Mouse (Mus musculus) thymus, adult 2 months (tissue): ENCODE data around the gene Rapgef5. TPM values are rescaled to one million over a fixed set of nuclear protein-coding genes. Genes with fewer than 3 reads are reported as not detected.

Experiments
- DNase-seq: peaks from one replicate; pipeline ENCODE4 v3.0.0; 2021
- H3K27ac ChIP-seq: fragments of 200-500 bp; 2 replicates; pipeline ENCODE4 v1.5.1; 2012; ENCODE audit warnings: low read length, control low read depth; ENCODE audit not compliant: control insufficient read depth, insufficient read depth
- H3K27me3 ChIP-seq: fragments of 200-500 bp; 2 replicates; pipeline ENCODE4 v1.6.1; 2012; ENCODE audit warnings: mild to moderate bottlenecking, low read length, moderate library complexity, mixed read lengths; ENCODE audit not compliant: control insufficient read depth, insufficient read depth
- H3K36me3 ChIP-seq: fragments of 200-500 bp; 2 replicates; pipeline ENCODE4 v1.6.1; 2012; ENCODE audit warnings: mild to moderate bottlenecking, low read length, moderate library complexity; ENCODE audit not compliant: control insufficient read depth, insufficient read depth
- H3K4me1 ChIP-seq: fragments of 200-500 bp; replicated peaks from 2 replicates; pipeline ENCODE4 v1.6.1; 2012; ENCODE audit warnings: low read length; ENCODE audit not compliant: control insufficient read depth, insufficient read depth
- H3K4me3 ChIP-seq: fragments of 200-500 bp; 2 replicates; pipeline ENCODE4 v1.5.1; 2012; ENCODE audit warnings: mild to moderate bottlenecking, low read length, control low read depth, moderate library complexity; ENCODE audit not compliant: control insufficient read depth, insufficient read depth
- CTCF ChIP-seq: fragments of 200-500 bp; IDR thresholded peaks from 2 replicates; pipeline ENCODE4 v1.5.1; 2012; ENCODE audit warnings: mild to moderate bottlenecking, control low read depth, low read length, moderate library complexity, borderline replicate concordance; ENCODE audit not compliant: control insufficient read depth, poor library complexity, insufficient read depth; ENCODE audit errors: extremely low read depth
- POLR2A ChIP-seq: fragments of 200-500 bp; IDR thresholded peaks from 2 replicates; pipeline ENCODE4 v1.6.1; 2012; ENCODE audit warnings: mild to moderate bottlenecking, low read length, control low read depth, moderate library complexity; ENCODE audit not compliant: control insufficient read depth, poor library complexity, insufficient read depth; ENCODE audit errors: extremely low read depth
- WGBS: fragments of 180-500 bp; shearing (Covaris S2); methylation state at CpG from one replicate; pipeline ENCODE4 v1.1.7; 2018; 5-methylcytosine and 5-hydroxymethylcytosine counted together
- polyA plus RNA-seq: library from polyadenylated mRNA; depleted of rRNA; stranded (reverse); fragments of >200 nt; gene quantifications from 2 replicates; pipeline ENCODE4 v1.2.3, GENCODE M21; 2012

Rapgef5 gene
- polyA plus RNA-seq, 1 experiment, result 5.6 TPM

GRCm38 (mm10) chr12:117805576-117805975 is 289.3 kb downstream of the Rapgef5 start:
- WGBS, result 92% methylated on average over 4 of the region's 4 CpGs
- H3K4me3 ChIP-seq, result no peak overlapping the region
- TF ChIP-seq CTCF, result no peak
- TF ChIP-seq POLR2A, result no peak

GRCm38 (mm10) chr12:117806007-117806451 is 289.8 kb downstream of the Rapgef5 start:
- Histone ChIP-seq H3K36me3 (no peaks in the 10 kb centered on the region), H3K27ac (no peak overlapping the region), H3K27me3 (no peaks in the 10 kb centered on the region), H3K4me3 (no peak overlapping the region), H3K4me1 (no peaks in the 10 kb centered on the region)
- 91% methylated on average over 12 of the region's 12 CpGs for WGBS
- no peak for DNase-seq
- no peak for TF ChIP-seq POLR2A
- TF ChIP-seq CTCF, result no peak

More at GRCm38 (mm10) chr12:117805576-117805975, 289.3 kb downstream of the Rapgef5 start:
- Histone ChIP-seq H3K36me3 (no peaks in the 10 kb centered on the region), H3K4me1 (no peaks in the 10 kb centered on the region), H3K27me3 (no peaks in the 10 kb centered on the region), H3K27ac (no peak overlapping the region)
- DNase-seq, result no peak

GRCm38 (mm10) chr12:117806470-117806869 is 290.2 kb downstream of the Rapgef5 start:
- Histone ChIP-seq H3K36me3 (no peaks in the 10 kb centered on the region), H3K4me1 (no peaks in the 10 kb centered on the region), H3K27me3 (no peaks in the 10 kb centered on the region), H3K4me3 (no peak overlapping the region), H3K27ac (no peak overlapping the region)
- TF ChIP-seq POLR2A, result no peak
- TF ChIP-seq CTCF, result no peak
- no peak for DNase-seq
- 96% methylated on average over 4 of the region's 4 CpGs for WGBS

- Histone ChIP-seq H3K27me3 (no peaks in the 10 kb centered on the region), H3K27ac (no peak overlapping the region), H3K4me3 (no peak overlapping the region), H3K4me1 (no peaks in the 10 kb centered on the region), H3K36me3 (no peaks in the 10 kb centered on the region)
- 47% methylated on average over 8 of the region's 12 CpGs for WGBS
- TF ChIP-seq POLR2A (no peak), CTCF (no peak)
- no peak for DNase-seq
Measured at GRCm38 (mm10) chr12:117807637-117808036, 291.4 kb downstream of the Rapgef5 start.

GRCm38 (mm10) chr12:117808355-117809326 is 292.4 kb downstream of the Rapgef5 start:
- no peaks in the 10 kb centered on the region for H3K27me3 ChIP-seq
- H3K27ac ChIP-seq, result no peak overlapping the region
- no peak overlapping the region for H3K4me3 ChIP-seq
- DNase-seq, result no peak
- 79% methylated on average over 17 of the region's 17 CpGs for WGBS
- H3K36me3 ChIP-seq, result no peaks in the 10 kb centered on the region
- TF ChIP-seq CTCF (no peak), POLR2A (no peak)
- no peaks in the 10 kb centered on the region for H3K4me1 ChIP-seq
